Mouse (Mus musculus) spleen, adult 2 months (tissue): Measurements from ENCODE around the gene Prss21. TPM values are rescaled to one million over a fixed set of nuclear protein-coding genes. Genes with fewer than 3 reads are reported as not detected.

Experiments
- DNase-seq, 2 experiments: peaks; one replicate each; pipeline versions ENCODE4 v3.0.0 to v3.0.0-alpha.2; 2012 to 2021; ENCODE audit warnings: low spot score in 2 of 2, low read depth in 1 of 2
- H3K27ac ChIP-seq: fragments of 200-500 bp; 2 replicates; pipeline ENCODE4 v1.5.1; 2012; ENCODE audit warnings: low read length, inconsistent platforms; ENCODE audit not compliant: insufficient read depth
- H3K27me3 ChIP-seq: fragments of 200-500 bp; 2 replicates; pipeline ENCODE4 v1.6.1; 2012; ENCODE audit warnings: mild to moderate bottlenecking, moderate library complexity, low read length, inconsistent platforms; ENCODE audit not compliant: control insufficient read depth, insufficient read depth
- H3K36me3 ChIP-seq: fragments of 200-500 bp; 2 replicates; pipeline ENCODE4 v1.6.1; 2012; ENCODE audit warnings: mild to moderate bottlenecking, low read length, inconsistent platforms; ENCODE audit not compliant: control insufficient read depth, insufficient read depth
- H3K4me1 ChIP-seq: fragments of 200-500 bp; 2 replicates; pipeline ENCODE4 v1.6.1; 2011; ENCODE audit warnings: inconsistent platforms; ENCODE audit not compliant: control insufficient read depth, insufficient read depth, insufficient read length
- H3K4me3 ChIP-seq: fragments of 200-500 bp; 2 replicates; pipeline ENCODE4 v1.5.1; 2011; ENCODE audit warnings: mild to moderate bottlenecking, inconsistent platforms; ENCODE audit not compliant: insufficient read depth, insufficient read length; ENCODE audit errors: extremely low read depth
- CTCF ChIP-seq: fragments of 200-500 bp; IDR thresholded peaks from 2 replicates; pipeline ENCODE4 v1.5.1; 2011; ENCODE audit warnings: mild to moderate bottlenecking, inconsistent platforms; ENCODE audit not compliant: insufficient read depth, insufficient read length, insufficient replicate concordance; ENCODE audit errors: extremely low read depth
- POLR2A ChIP-seq: fragments of 200-500 bp; IDR thresholded peaks from 2 replicates; pipeline ENCODE4 v1.6.1; 2011; ENCODE audit warnings: low read depth, low read length, inconsistent platforms
- WGBS: fragments of 180-500 bp; shearing (Covaris S2); methylation state at CpG from one replicate; pipeline ENCODE4 v1.1.7; 2018; 5-methylcytosine and 5-hydroxymethylcytosine counted together
- polyA plus RNA-seq: library from polyadenylated mRNA; depleted of rRNA; stranded (reverse); fragments of >200 nt; gene quantifications from 2 replicates; pipeline ENCODE4 v1.2.3, GENCODE M21; 2012

Prss21 gene
- polyA plus RNA-seq, 1 experiment: not detected

DNA sequence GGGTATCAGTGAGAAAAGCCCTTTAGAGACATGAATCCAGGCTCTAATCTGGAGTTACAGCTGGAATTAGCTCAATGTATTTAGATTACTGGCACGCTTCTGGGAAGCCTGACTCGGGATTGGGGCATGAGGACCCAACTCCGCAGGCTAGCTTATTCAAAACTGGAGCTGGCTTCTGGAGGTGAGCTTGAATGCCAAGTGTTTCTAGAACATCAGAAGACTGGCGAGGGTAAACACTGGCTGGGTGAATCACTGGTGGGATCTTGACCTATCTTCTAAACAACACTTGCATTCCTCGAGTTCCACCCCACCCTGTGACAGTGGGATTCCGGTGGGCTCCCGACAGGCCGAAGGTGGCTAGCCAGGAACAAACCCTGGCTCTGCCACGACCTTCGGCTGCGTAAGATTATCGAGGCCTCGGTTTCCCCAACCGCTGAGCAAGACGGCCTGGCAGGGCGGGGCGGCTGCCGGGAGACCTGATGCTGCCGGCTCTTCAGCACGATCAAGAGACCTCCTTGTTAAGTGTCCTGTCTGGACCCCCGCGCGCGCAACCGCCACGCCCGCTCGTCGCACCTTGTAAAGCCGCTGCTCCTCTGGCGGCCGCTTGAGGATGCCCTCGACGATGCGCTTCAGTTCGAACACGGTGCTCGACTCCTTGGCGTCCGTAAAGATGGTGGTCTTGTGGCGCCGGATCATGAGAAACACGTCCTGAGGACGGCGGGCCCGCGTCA, 39.4 kb upstream of the Prss21 start:
- peak in 1 of 2 experiments; percentile 38 for DNase-seq
- TF ChIP-seq CTCF: no peak
- no peak for TF ChIP-seq POLR2A
- Histone ChIP-seq H3K36me3 (peaks cover 22% of the 10 kb centered on the region), H3K4me3 (peak overlapping the region; percentile 73), H3K27ac (0 out of 2 replicates have a peak overlapping the region, but pooled peaks have one; percentile 38), H3K27me3 (no peaks in the 10 kb centered on the region), H3K4me1 (no peaks in the 10 kb centered on the region; the same call in 1 of the 2 replicates)
- WGBS: 3% methylated on average over 47 of the region's 47 CpGs

DNA sequence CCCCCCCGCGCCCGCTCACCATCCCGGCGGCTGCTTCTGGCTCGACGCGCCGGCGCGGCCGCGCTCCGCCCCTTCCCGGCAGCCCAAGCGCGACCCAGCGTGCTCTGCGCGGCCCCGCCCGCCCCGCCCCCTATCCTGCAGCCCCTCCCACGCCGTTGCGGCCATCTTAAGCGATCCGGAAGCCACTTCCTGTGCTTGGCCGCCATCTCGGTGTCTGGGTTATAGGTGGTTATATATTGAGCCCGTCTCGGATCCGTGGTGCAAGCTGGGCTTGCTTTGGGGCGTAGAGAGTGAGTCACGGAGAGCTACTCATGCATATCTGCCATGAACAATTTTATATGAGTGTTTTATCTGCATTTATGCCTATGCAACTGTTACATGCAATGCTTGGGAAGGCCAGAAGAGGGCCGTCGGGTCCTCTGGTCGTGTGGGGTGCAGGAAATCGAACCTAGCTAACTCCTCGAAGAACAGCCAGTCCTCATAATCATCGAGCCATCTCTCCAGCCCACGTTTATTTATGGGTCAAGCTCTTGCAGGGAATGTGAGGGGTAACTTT, 38.7 kb upstream of the Prss21 start, which contains the start of gene Elob:
Elob (minus strand) TSS at position 73 of the 556 bp plus-strand sequence.
- Histone ChIP-seq H3K27ac (peak within 1 kb of the TSS; percentile 95), H3K36me3 (peaks cover 16% of the 10 kb centered on the region), H3K4me3 (peak within 1 kb of the TSS; percentile 73), H3K4me1 (no peaks in the 10 kb centered on the region; the same call in 1 of the 2 replicates), H3K27me3 (no peaks in the 10 kb centered on the region)
- TF ChIP-seq POLR2A (peak; percentile 11; the same call in 1 of the 2 replicates), CTCF (peak; percentile 21; the same call in 1 of the 2 replicates)
- peak; percentile 79 to 83 for DNase-seq
- WGBS: 2% methylated on average over 31 of the region's 42 CpGs

DNA sequence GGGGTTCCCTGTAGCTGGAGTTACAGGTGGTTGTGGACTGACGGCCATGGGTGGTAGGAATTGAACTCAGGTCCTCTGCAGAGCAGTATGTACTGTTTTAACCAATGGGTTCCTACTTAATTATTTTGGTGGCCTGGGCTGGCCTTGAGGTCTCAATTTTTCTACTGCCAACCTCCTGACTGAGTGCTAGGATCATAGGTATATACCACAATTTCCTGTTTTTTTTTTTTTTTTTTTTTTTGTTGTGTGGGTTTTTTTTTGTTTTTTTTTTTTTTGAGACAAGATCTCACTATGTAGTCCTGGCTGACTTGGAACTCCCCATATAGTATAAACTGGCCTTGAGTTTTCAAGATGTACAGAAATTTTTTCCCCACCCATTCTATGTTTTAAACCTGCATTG, 36.7 kb upstream of the Prss21 start:
- DNase-seq: no peak
- no peak overlapping the region for H3K27ac ChIP-seq
- H3K4me3 ChIP-seq: no peak overlapping the region
- no peaks in the 10 kb centered on the region for H3K27me3 ChIP-seq
- TF ChIP-seq CTCF (no peak), POLR2A (no peak)
- H3K36me3 ChIP-seq: peaks cover 3% of the 10 kb centered on the region
- WGBS: 89% methylated on average over 1 of the region's 1 CpGs
- no peaks in the 10 kb centered on the region; the same call in 1 of the 2 replicates for H3K4me1 ChIP-seq

DNA sequence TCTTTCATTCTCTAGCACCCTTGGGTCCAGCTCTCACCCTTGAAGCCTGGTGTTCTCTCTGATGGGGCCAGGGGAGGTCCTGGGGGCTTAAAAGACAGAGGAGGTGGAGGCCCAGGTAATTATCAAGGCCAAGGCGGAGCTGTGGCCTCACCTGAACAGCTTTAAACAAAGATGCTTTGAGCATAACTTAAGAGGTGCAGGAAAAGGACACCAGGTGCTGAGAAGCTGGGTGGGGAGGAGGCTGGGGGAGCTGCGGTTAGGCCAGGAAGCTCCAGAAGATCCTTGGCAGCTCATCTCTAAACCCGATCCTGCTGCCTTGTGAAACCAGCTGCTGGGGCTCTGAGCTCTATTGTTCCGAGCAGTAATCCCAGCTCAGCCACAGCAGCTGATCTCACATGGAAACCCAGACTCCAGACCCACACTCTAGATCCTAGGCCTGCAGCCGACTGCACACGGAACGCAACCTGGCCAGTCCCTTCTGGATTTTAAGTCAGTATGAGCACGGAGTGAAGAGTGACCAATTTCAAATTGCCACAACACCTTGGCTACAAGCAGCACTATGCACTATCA, 31.8 kb upstream of the Prss21 start, which contains the start of gene Prss33:
Prss33 (minus strand) TSS at position 51 of the 570 bp plus-strand sequence.
- H3K27me3 ChIP-seq: no peaks in the 10 kb centered on the region
- WGBS: 93% methylated on average over 8 of the region's 8 CpGs
- DNase-seq: no peak
- H3K4me1 ChIP-seq: no peaks in the 10 kb centered on the region
- TF ChIP-seq POLR2A (no peak), CTCF (no peak)
- H3K4me3 ChIP-seq: no peak within 1 kb of the TSS
- H3K27ac ChIP-seq: no peak within 1 kb of the TSS
- no peaks in the 10 kb centered on the region for H3K36me3 ChIP-seq

DNA sequence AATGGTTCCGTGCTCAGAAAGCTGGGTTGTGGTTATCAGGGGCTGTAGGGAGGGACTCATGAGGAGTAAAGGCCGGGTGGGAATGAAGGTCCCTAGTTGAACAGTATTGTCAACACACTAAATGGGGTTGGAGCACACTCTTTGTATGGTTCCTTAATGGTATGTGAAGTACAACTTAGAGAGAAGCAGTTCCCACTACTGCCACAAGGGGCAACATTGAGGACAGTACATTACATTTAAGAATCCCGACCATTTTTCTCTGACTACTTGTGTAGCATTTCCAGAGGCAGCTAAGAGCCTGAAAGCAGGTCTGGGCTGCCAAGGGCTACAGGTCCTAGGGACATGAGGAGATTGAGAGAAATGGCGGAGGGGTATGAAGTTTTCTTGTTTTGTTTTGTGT, 26.7 kb upstream of the Prss21 start:
- H3K27me3 ChIP-seq: 0 out of 2 replicates have a peak, but pooled peaks cover 2% of the 10 kb centered on the region
- WGBS: 30% methylated on average over 4 of the region's 4 CpGs
- no peak overlapping the region for H3K4me3 ChIP-seq
- H3K27ac ChIP-seq: no peak overlapping the region
- TF ChIP-seq CTCF (0 out of 2 replicates have a peak, but pooled peaks have one; percentile 11), POLR2A (no peak)
- peak; percentile 50 to 64 for DNase-seq
- H3K36me3 ChIP-seq: no peaks in the 10 kb centered on the region
- H3K4me1 ChIP-seq: no peaks in the 10 kb centered on the region

DNA sequence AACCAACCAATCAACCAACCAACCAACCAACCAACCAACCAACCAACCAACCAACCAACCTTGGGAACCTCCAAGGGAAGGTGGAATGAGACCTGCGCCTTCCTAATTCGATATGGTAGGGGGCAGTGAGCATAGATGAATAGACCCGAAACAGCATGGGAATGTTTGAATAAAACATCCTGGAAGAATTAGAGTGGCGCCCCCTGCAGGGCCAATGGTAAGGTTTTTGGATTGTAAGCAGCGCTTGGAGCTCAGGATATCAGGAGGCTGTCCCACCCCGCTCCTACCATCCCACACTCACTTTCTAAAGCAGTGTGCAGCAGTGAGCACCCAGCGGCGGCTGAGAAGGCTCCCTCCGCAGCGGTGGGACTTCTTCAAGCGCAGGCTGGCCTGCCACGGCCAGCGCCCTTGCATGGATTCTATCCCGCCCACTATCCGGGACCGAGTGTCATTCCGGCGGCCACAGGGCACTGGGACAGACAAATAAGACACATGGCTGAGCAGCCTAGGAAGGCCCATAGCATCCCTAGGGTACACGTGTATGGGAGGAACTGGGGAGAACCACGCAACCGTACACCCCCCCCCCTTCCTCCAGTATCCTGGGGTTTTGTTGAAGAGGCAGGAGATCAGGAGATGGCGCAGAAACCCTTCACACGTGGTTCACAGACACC, 24.6 kb upstream of the Prss21 start:
- H3K36me3 ChIP-seq: no peaks in the 10 kb centered on the region
- no peak for TF ChIP-seq POLR2A
- no peak for TF ChIP-seq CTCF
- no peak overlapping the region for H3K27ac ChIP-seq
- 86% methylated on average over 23 of the region's 23 CpGs for WGBS
- 0 out of 2 replicates have a peak, but pooled peaks cover 2% of the 10 kb centered on the region for H3K27me3 ChIP-seq
- no peak for DNase-seq
- no peaks in the 10 kb centered on the region for H3K4me1 ChIP-seq
- no peak overlapping the region for H3K4me3 ChIP-seq
